Mouse (Mus musculus): ENCODE data around the gene Dennd5a.

- TF ChIP-seq TCF12 (IDR thresholded peaks at IDR 0.05; ENCODE audit: low read depth, low read length) (no peak), POLR2A (IDR thresholded peaks at IDR 0.05; ENCODE audit: control insufficient read depth in 1 of 2, insufficient read depth in 1 of 2, low read depth in 1 of 2, low read length in 2 of 2, poor library complexity in 1 of 2) (no peak), RCOR1 (IDR thresholded peaks at IDR 0.05; ENCODE audit: low read depth, low read length) (no peak), MYB (IDR thresholded peaks at IDR 0.05; ENCODE audit: low read depth, low read length) (no peak)
Measured at GRCm38 (mm10) chr7:109968924-109969450, 8.7 kb upstream of the Dennd5a start.
